In genomic region chr8:91201184-91201583, GRCm38 (mm10) we compare ENCODE assay signal across 30 mouse cellular contexts. TPM values are rescaled to one million over a fixed set of nuclear protein-coding genes. Genes with fewer than 3 reads are reported as not detected.
A peak's percentile ranks its signal among the peaks of the same experiment; 100 is the strongest.
DNase-seq lines count a peak whose midpoint lies in the region; ATAC-seq and TF ChIP-seq lines count a peak whose summit lies in the region.
"Had no signal": no experiment of that assay in that cellular context is flagged by ENCODE, and none has a peak within 500 bp of the region (broad histone marks: within the 10 kb centered on the region; RNA-seq: fewer than 3 reads in every experiment).

No protein-coding gene starts in this region.

- H3K4me2 ChIP-seq in midbrain, embryonic 11.5 days, result no peak overlapping the region
- no peak overlapping the region for H3K4me2 ChIP-seq in midbrain, embryonic 16.5 days (ENCODE audit: low read length)
- H3K4me2 ChIP-seq in stomach, postnatal 0 days (replicated peaks; ENCODE audit: low read depth), result no peak overlapping the region
- H3K4me2 ChIP-seq: embryonic facial prominence, embryonic 13.5 days; forebrain, embryonic 12.5 days; forebrain, embryonic 15.5 days; heart, embryonic 12.5 days; heart, embryonic 15.5 days; hindbrain, embryonic 13.5 days had no signal

- H3K79me2 ChIP-seq in MEL (ENCODE audit: control insufficient read depth, insufficient read depth, low read length, poor library complexity), result no peaks in the 10 kb centered on the region

- no peaks in the 10 kb centered on the region for H3K9me3 ChIP-seq in midbrain, embryonic 11.5 days (ENCODE audit: control insufficient read depth, low read length)
- H3K9me3 ChIP-seq in midbrain, embryonic 16.5 days (replicated peaks; ENCODE audit: control insufficient read depth, low read length, poor library complexity, severe bottlenecking), result no peaks in the 10 kb centered on the region
- no peaks in the 10 kb centered on the region for H3K9me3 ChIP-seq in MEL (replicated peaks; ENCODE audit: insufficient read depth, low read length)
- H3K9me3 ChIP-seq in stomach, postnatal 0 days (ENCODE audit: control insufficient read depth, low read length), result no peaks in the 10 kb centered on the region
- H3K9me3 ChIP-seq: embryonic facial prominence, embryonic 10.5 days; embryonic facial prominence, embryonic 13.5 days; forebrain, embryonic 12.5 days; forebrain, embryonic 15.5 days; G1E; heart, embryonic 12.5 days; heart, embryonic 15.5 days; hindbrain, embryonic 10.5 days; hindbrain, embryonic 13.5 days had no signal

- TF ChIP-seq EP300 in MEL (IDR thresholded peaks at IDR 0.05; ENCODE audit: low read depth in 1 of 2, low read length in 2 of 2), result no peak
- TF ChIP-seq EP300 in stomach, postnatal 0 days (optimal IDR thresholded peaks at IDR 0.05), result no peak

- no peak overlapping the region for H3K9ac ChIP-seq in midbrain, embryonic 11.5 days (ENCODE audit: low read length)
- no peak overlapping the region for H3K9ac ChIP-seq in midbrain, embryonic 16.5 days (ENCODE audit: low read depth, low read length)
- H3K9ac ChIP-seq in MEL (ENCODE audit: control insufficient read depth, low read depth, low read length, poor library complexity, severe bottlenecking), result no peak overlapping the region
- H3K9ac ChIP-seq in stomach, postnatal 0 days (ENCODE audit: low read length), result no peak overlapping the region
- H3K9ac ChIP-seq: embryonic facial prominence, embryonic 13.5 days; forebrain, embryonic 12.5 days; forebrain, embryonic 15.5 days; heart, embryonic 12.5 days; heart, embryonic 15.5 days; hindbrain, embryonic 13.5 days had no signal

- TF ChIP-seq POLR2A in MEL (IDR thresholded peaks at IDR 0.05; ENCODE audit: control insufficient read depth in 1 of 2, insufficient read depth in 1 of 2, low read depth in 1 of 2, low read length in 2 of 2, poor library complexity in 1 of 2), result no peak

- no peaks in the 10 kb centered on the region for H3K4me1 ChIP-seq in midbrain, embryonic 11.5 days (ENCODE audit: control insufficient read depth, insufficient read depth, low read length)
- no peaks in the 10 kb centered on the region for H3K4me1 ChIP-seq in midbrain, embryonic 16.5 days (ENCODE audit: control insufficient read depth, insufficient read depth, low read length)
- H3K4me1 ChIP-seq in MEL (ENCODE audit: control insufficient read depth in 1 of 2, insufficient read depth in 2 of 2, low read length in 2 of 2), result no peaks in the 10 kb centered on the region; a peak in 1 of 4 replicates
- no peaks in the 10 kb centered on the region for H3K4me1 ChIP-seq in stomach, postnatal 0 days (replicated peaks; ENCODE audit: control insufficient read depth, insufficient read depth)
- H3K4me1 ChIP-seq: forebrain, embryonic 15.5 days; hindbrain, embryonic 10.5 days; hindbrain, embryonic 13.5 days had no signal

- no peak overlapping the region for H3K4me3 ChIP-seq in midbrain, embryonic 11.5 days (ENCODE audit: low read depth, low read length)
- H3K4me3 ChIP-seq in midbrain, embryonic 16.5 days (ENCODE audit: low read depth, low read length), result no peak overlapping the region
- no peak overlapping the region for H3K4me3 ChIP-seq in MEL (ENCODE audit: control insufficient read depth in 1 of 2, insufficient read depth in 1 of 2, low read depth in 2 of 2, low read length in 2 of 2)
- H3K4me3 ChIP-seq in stomach, postnatal 0 days (ENCODE audit: low read depth, low read length), result no peak overlapping the region
- H3K4me3 ChIP-seq: embryonic facial prominence, embryonic 10.5 days; embryonic facial prominence, embryonic 13.5 days; erythroblast, embryonic 14.5 days; forebrain, embryonic 12.5 days; forebrain, embryonic 15.5 days; heart, embryonic 12.5 days; heart, embryonic 15.5 days; hindbrain, embryonic 10.5 days; hindbrain, embryonic 13.5 days had no signal

- no peaks in the 10 kb centered on the region for H3K36me3 ChIP-seq in midbrain, embryonic 11.5 days (ENCODE audit: control insufficient read depth, insufficient read depth, low read length)
- H3K36me3 ChIP-seq in midbrain, embryonic 16.5 days (ENCODE audit: control insufficient read depth, insufficient read depth, low read length), result no peaks in the 10 kb centered on the region
- no peaks in the 10 kb centered on the region for H3K36me3 ChIP-seq in MEL (ENCODE audit: control insufficient read depth in 1 of 2, insufficient read depth in 2 of 2, low read length in 2 of 2)
- no peaks in the 10 kb centered on the region for H3K36me3 ChIP-seq in stomach, postnatal 0 days (ENCODE audit: control insufficient read depth, insufficient read depth, low read length)
- H3K36me3 ChIP-seq: embryonic facial prominence, embryonic 10.5 days; embryonic facial prominence, embryonic 13.5 days; forebrain, embryonic 12.5 days; forebrain, embryonic 15.5 days; G1E; heart, embryonic 12.5 days; heart, embryonic 15.5 days; hindbrain, embryonic 10.5 days; hindbrain, embryonic 13.5 days had no signal

- WGBS in midbrain, embryonic 11.5 days, result 81% methylated on average over 2 of the region's 2 CpGs
- 73% methylated on average over 2 of the region's 2 CpGs for WGBS in midbrain, embryonic 16.5 days
- 77% methylated on average over 2 of the region's 2 CpGs for WGBS in stomach, postnatal 0 days

- no peak for ATAC-seq in midbrain, embryonic 11.5 days (ENCODE audit: low FRiP score)
- ATAC-seq in midbrain, embryonic 16.5 days, result no peak
- ATAC-seq in stomach, postnatal 0 days (ENCODE audit: low FRiP score, low TSS enrichment), result no peak
- ATAC-seq: activated CD4-positive, CD25-positive, alpha-beta regulatory T cell, adult 4 months; CD4-positive, CD25-positive, alpha-beta regulatory T cell, adult 4 months; forebrain, embryonic 15.5 days; hindbrain, embryonic 16.5 days had no signal

- no peak overlapping the region for H3K27ac ChIP-seq in midbrain, embryonic 11.5 days (ENCODE audit: low read depth, low read length)
- H3K27ac ChIP-seq in midbrain, embryonic 16.5 days (ENCODE audit: low read length), result no peak overlapping the region
- no peak overlapping the region for H3K27ac ChIP-seq in MEL (ENCODE audit: control insufficient read depth, low read depth, low read length)
- H3K27ac ChIP-seq in stomach, postnatal 0 days (replicated peaks), result no peak overlapping the region
- H3K27ac ChIP-seq: embryonic facial prominence, embryonic 10.5 days; embryonic facial prominence, embryonic 13.5 days; forebrain, embryonic 12.5 days; forebrain, embryonic 15.5 days; heart, embryonic 15.5 days; hindbrain, embryonic 10.5 days; hindbrain, embryonic 13.5 days had no signal

- DNase-seq in midbrain, embryonic 11.5 days (ENCODE audit: low spot score, missing footprints), result peak; percentile 78
- DNase-seq in MEL (ENCODE audit: low read depth, low spot score), result peak; percentile 32
- no peak for DNase-seq in stomach, postnatal 0 days (ENCODE audit: low spot score)
- no peak for DNase-seq in right cerebral cortex, postnatal 14 days
- no peak for DNase-seq in spleen, postnatal 36 days (ENCODE audit: low spot score in 2 of 2)
- DNase-seq: adrenal gland, adult 8-10 months; adrenal gland, postnatal 25 days; cerebellum, adult 11-12 months; cerebellum, adult 8-10 months; cerebellum, postnatal 10 days; cerebellum, postnatal 36 days; embryo, embryonic 11 days; gastrocnemius, postnatal 25 days; heart, adult 18-20 months; heart, postnatal 10 days; heart, postnatal 36 days had no signal

- TF ChIP-seq RAD21 in MEL (IDR thresholded peaks at IDR 0.05; ENCODE audit: low read depth, low read length), result peak; percentile 44

- TF ChIP-seq CTCF in MEL (IDR thresholded peaks at IDR 0.05 in 2 of 3, conservative IDR thresholded peaks at IDR 0.05 in 1 of 3; ENCODE audit: control insufficient read depth in 1 of 3, insufficient read depth in 1 of 3, low read depth in 2 of 3, low read length in 3 of 3, poor library complexity in 1 of 3, severe bottlenecking in 1 of 3), result peak in 2 of 3 experiments; percentile 30 to 41; a peak in 3 of 6 replicates
- peak; percentile 27; the same call in 1 of the 2 replicates for TF ChIP-seq CTCF in stomach, postnatal 0 days (IDR thresholded peaks at IDR 0.05; ENCODE audit: low read depth)

- no peaks in the 10 kb centered on the region for H3K27me3 ChIP-seq in midbrain, embryonic 11.5 days (ENCODE audit: control insufficient read depth, insufficient read depth, low read length)
- H3K27me3 ChIP-seq in midbrain, embryonic 16.5 days (ENCODE audit: control insufficient read depth, insufficient read depth, low read depth, low read length), result no peaks in the 10 kb centered on the region
- no peaks in the 10 kb centered on the region; a peak in 1 of 4 replicates for H3K27me3 ChIP-seq in MEL (ENCODE audit: control insufficient read depth in 1 of 2, insufficient read depth in 2 of 2, low read length in 2 of 2)
- H3K27me3 ChIP-seq in stomach, postnatal 0 days (ENCODE audit: control insufficient read depth, insufficient read depth, low read length), result no peaks in the 10 kb centered on the region
- H3K27me3 ChIP-seq: embryonic facial prominence, embryonic 13.5 days; forebrain, embryonic 15.5 days; heart, embryonic 12.5 days; heart, embryonic 15.5 days had no signal

TF ChIP-seq in MEL, 35 proteins besides CTCF, POLR2A, EP300 and RAD21:
- no peak for TF ChIP-seq ZKSCAN1 (IDR thresholded peaks at IDR 0.05; ENCODE audit: low read depth, low read length)
- no peak for TF ChIP-seq RCOR1 (IDR thresholded peaks at IDR 0.05; ENCODE audit: low read depth, low read length)
- TF ChIP-seq SMC3 (IDR thresholded peaks at IDR 0.05; ENCODE audit: low read depth, low read length), result peak; percentile 60
- TF ChIP-seq E2F4 (IDR thresholded peaks at IDR 0.05; ENCODE audit: borderline replicate concordance, low read depth, low read length), result no peak
- TF ChIP-seq MEF2A (IDR thresholded peaks at IDR 0.05; ENCODE audit: extremely low read depth, insufficient replicate concordance, low read depth, low read length, poor library complexity, severe bottlenecking), result no peak
- peak; percentile 29; the same call in 1 of the 2 replicates for TF ChIP-seq ZC3H11A (IDR thresholded peaks at IDR 0.05; ENCODE audit: low read depth, low read length)
- TF ChIP-seq CHD2 (IDR thresholded peaks at IDR 0.05; ENCODE audit: low read length), result no peak
- TF ChIP-seq USF2 (IDR thresholded peaks at IDR 0.05; ENCODE audit: borderline replicate concordance in 1 of 2, insufficient read depth in 1 of 2, low read depth in 1 of 2, low read length in 2 of 2), result no peak

RNA-seq across cellular contexts. Expression of gene Aktip, which starts 1.4 kb away (rescaled TPM):
- 94.6 and 96.4 TPM in 2 replicates for polyA plus RNA-seq in midbrain, embryonic 11.5 days (2014; fragmentation: Nextera tagmentation; extraction: Ambion mirVana)
- 141 TPM in 2 replicates for polyA plus RNA-seq in midbrain, embryonic 16.5 days (2015; fragmentation: Nextera tagmentation; extraction: Ambion mirVana)
- 4.4 and 4.6 TPM in 2 replicates for total RNA-seq in MEL (2012; rRNA removed)
- polyA plus RNA-seq in MEL (2012; ENCODE audit: insufficient read depth in 1 of 2, insufficient read length in 2 of 2, low read depth in 1 of 2, low replicate concordance in 2 of 2, missing spikeins in 1 of 2), result 1 to 10 TPM in 1 of 2 experiments, not detected in 1; 8.5 TPM
- polyA plus RNA-seq in stomach, postnatal 0 days (2015; fragmentation: Nextera tagmentation; extraction: Ambion mirVana), result 42.2 and 47.1 TPM in 2 replicates
- polyA plus RNA-seq: erythroblast, embryonic 14.5 days had no signal

Comparison
In these comparisons a context has a peak if more than half of its experiments do, and no peak if none do; other contexts are left out.
1. DNase-seq: peak in midbrain, embryonic 11.5 days (single experiment) and MEL (single experiment); none in stomach, postnatal 0 days (single experiment), right cerebral cortex, postnatal 14 days (single experiment) and spleen, postnatal 36 days (0 of 2).